Mouse (Mus musculus) embryonic facial prominence, embryonic 13.5 days (tissue): ENCODE results near the gene Gjb6. TPM values are rescaled to one million over a fixed set of nuclear protein-coding genes. Genes with fewer than 3 reads are reported as not detected.
A peak's percentile ranks its signal among the peaks of the same experiment; 100 is the strongest.

Source experiments
- ATAC-seq: fragments of 200-750 bp; cut with Nextera tagmentation; 2 replicates; pipeline ENCODE4 v1.8.0; 2017; ENCODE audit warnings: low read depth; ENCODE audit not compliant: insufficient number of reproducible peaks, insufficient read depth, low FRiP score, low TSS enrichment
- H3K27ac ChIP-seq: fragments of 300-500 bp; sonication (generic); 2 replicates; pipeline ENCODE4 v1.5.1; 2015; ENCODE audit warnings: moderate library complexity, mild to moderate bottlenecking, inconsistent platforms
- H3K27me3 ChIP-seq: fragments of 300-500 bp; sonication (generic); 2 replicates; pipeline ENCODE4 v1.6.1; 2015; ENCODE audit warnings: mild to moderate bottlenecking, inconsistent platforms
- H3K36me3 ChIP-seq: fragments of 300-500 bp; sonication (generic); 2 replicates; pipeline ENCODE4 v1.6.1; 2015; ENCODE audit warnings: mild to moderate bottlenecking, inconsistent platforms
- H3K4me1 ChIP-seq: fragments of 300-500 bp; sonication (generic); 2 replicates; pipeline ENCODE4 v1.6.1; 2015; ENCODE audit warnings: inconsistent platforms
- H3K4me2 ChIP-seq: fragments of 300-500 bp; sonication (generic); 2 replicates; pipeline ENCODE4 v1.6.1; 2015; ENCODE audit warnings: moderate library complexity, mild to moderate bottlenecking, inconsistent platforms
- H3K4me3 ChIP-seq: fragments of 300-500 bp; sonication (generic); 2 replicates; pipeline ENCODE4 v1.5.1; 2015; ENCODE audit warnings: mild to moderate bottlenecking, inconsistent platforms
- H3K9ac ChIP-seq: fragments of 300-500 bp; sonication (generic); 2 replicates; pipeline ENCODE4 v1.6.1; 2015; ENCODE audit warnings: mild to moderate bottlenecking, inconsistent platforms
- H3K9me3 ChIP-seq: fragments of 300-500 bp; sonication (generic); 2 replicates; pipeline ENCODE4 v1.6.1; 2016; ENCODE audit warnings: inconsistent platforms
- WGBS: fragments of 180-500 bp; shearing (Covaris S2); methylation state at CpG from one replicate; pipeline ENCODE4 v1.1.7; 2015; ENCODE audit warnings: mixed read lengths; 5-methylcytosine and 5-hydroxymethylcytosine counted together
- polyA plus RNA-seq: library from polyadenylated mRNA; unstranded; fragments of >200 nt; fragmentation: Nextera tagmentation; extraction: Ambion mirVana; gene quantifications from 2 replicates; pipeline ENCODE4 v1.2.1, GENCODE M21; 2015

Gjb6 gene
- 20.4 and 22.1 TPM in 2 replicates for polyA plus RNA-seq

GRCm38 (mm10) chr14:57133161-57133661, at the start of gene Gjb6:
Gene Gjb6 (minus strand): TSS chr14:57133611.
- Histone ChIP-seq H3K9me3 (no peaks in the 10 kb centered on the region), H3K4me2 (peak within 1 kb of the TSS; percentile 76), H3K27me3 (peaks cover 52% of the 10 kb centered on the region), H3K27ac (no peak within 1 kb of the TSS; the same call in 1 of the 2 replicates), H3K4me3 (peak within 1 kb of the TSS; percentile 44), H3K4me1 (peaks cover 11% of the 10 kb centered on the region), H3K9ac (peak within 1 kb of the TSS; percentile 64), H3K36me3 (no peaks in the 10 kb centered on the region)
- no peak for ATAC-seq
- under 1% methylated on average over 33 of the region's 33 CpGs for WGBS

GRCm38 (mm10) chr14:57165493-57165892, 32.1 kb upstream of the Gjb6 start:
- Histone ChIP-seq H3K27ac (no peak overlapping the region), H3K36me3 (no peaks in the 10 kb centered on the region), H3K9ac (no peak overlapping the region), H3K4me1 (0 out of 2 replicates have a peak, but pooled peaks cover 9% of the 10 kb centered on the region), H3K27me3 (no peaks in the 10 kb centered on the region), H3K4me2 (no peak overlapping the region), H3K4me3 (no peak overlapping the region), H3K9me3 (no peaks in the 10 kb centered on the region)
- WGBS: 85% methylated on average over 3 of the region's 3 CpGs
- ATAC-seq: no peak

GRCm38 (mm10) chr14:57161833-57162232, 28.4 kb upstream of the Gjb6 start:
- Histone ChIP-seq H3K36me3 (no peaks in the 10 kb centered on the region), H3K4me3 (no peak overlapping the region), H3K9me3 (no peaks in the 10 kb centered on the region), H3K27ac (no peak overlapping the region), H3K4me2 (no peak overlapping the region), H3K4me1 (0 out of 2 replicates have a peak, but pooled peaks cover 9% of the 10 kb centered on the region), H3K9ac (0 out of 2 replicates have a peak overlapping the region, but pooled peaks have one; percentile 3), H3K27me3 (no peaks in the 10 kb centered on the region)
- ATAC-seq: no peak
- 40% methylated on average over 2 of the region's 2 CpGs for WGBS

- Histone ChIP-seq H3K36me3 (no peaks in the 10 kb centered on the region), H3K4me1 (0 out of 2 replicates have a peak, but pooled peaks cover 9% of the 10 kb centered on the region), H3K27ac (no peak overlapping the region), H3K9me3 (no peaks in the 10 kb centered on the region), H3K4me2 (no peak overlapping the region), H3K27me3 (no peaks in the 10 kb centered on the region), H3K4me3 (no peak overlapping the region), H3K9ac (no peak overlapping the region)
- ATAC-seq: no peak
- 74% methylated on average over 4 of the region's 4 CpGs for WGBS
Observed at GRCm38 (mm10) chr14:57161201-57161600, 27.8 kb upstream of the Gjb6 start.

- H3K9ac ChIP-seq: no peak overlapping the region
- 50% methylated on average over 6 of the region's 6 CpGs for WGBS
- no peak overlapping the region for H3K4me2 ChIP-seq
- H3K9me3 ChIP-seq: no peaks in the 10 kb centered on the region
- 0 out of 2 replicates have a peak, but pooled peaks cover 7% of the 10 kb centered on the region for H3K4me1 ChIP-seq
- H3K27me3 ChIP-seq: no peaks in the 10 kb centered on the region
- H3K27ac ChIP-seq: no peak overlapping the region
- no peaks in the 10 kb centered on the region for H3K36me3 ChIP-seq
- no peak overlapping the region for H3K4me3 ChIP-seq
- ATAC-seq: no peak
Observed at GRCm38 (mm10) chr14:57154916-57155315, 21.5 kb upstream of the Gjb6 start.

- no peak for ATAC-seq
- Histone ChIP-seq H3K27ac (no peak overlapping the region), H3K4me3 (no peak overlapping the region), H3K27me3 (no peaks in the 10 kb centered on the region), H3K4me1 (no peaks in the 10 kb centered on the region), H3K9ac (0 out of 2 replicates have a peak overlapping the region, but pooled peaks have one; percentile 28), H3K4me2 (no peak overlapping the region), H3K9me3 (no peaks in the 10 kb centered on the region), H3K36me3 (no peaks in the 10 kb centered on the region)
- 48% methylated on average over 4 of the region's 4 CpGs for WGBS
Observed at GRCm38 (mm10) chr14:57145741-57146140, 12.3 kb upstream of the Gjb6 start.

- WGBS: 69% methylated on average over 8 of the region's 8 CpGs
- H3K36me3 ChIP-seq: no peaks in the 10 kb centered on the region
Observed at GRCm38 (mm10) chr14:57135265-57135664, 1.9 kb upstream of the Gjb6 start.

GRCm38 (mm10) chr14:57127383-57127782, 6.0 kb downstream of the Gjb6 start:
- WGBS: 65% methylated on average over 4 of the region's 4 CpGs
- no peak overlapping the region for H3K9ac ChIP-seq
- no peaks in the 10 kb centered on the region for H3K4me1 ChIP-seq
- no peak for ATAC-seq
- no peak overlapping the region for H3K4me3 ChIP-seq
- peaks cover 12% of the 10 kb centered on the region for H3K27me3 ChIP-seq
- no peak overlapping the region for H3K4me2 ChIP-seq
- H3K36me3 ChIP-seq: no peaks in the 10 kb centered on the region
- no peaks in the 10 kb centered on the region for H3K9me3 ChIP-seq
- H3K27ac ChIP-seq: no peak overlapping the region

More at GRCm38 (mm10) chr14:57135265-57135664, 1.9 kb upstream of the Gjb6 start:
- H3K9ac ChIP-seq: no peak overlapping the region
- H3K9me3 ChIP-seq: no peaks in the 10 kb centered on the region
- H3K27ac ChIP-seq: no peak overlapping the region
- H3K4me2 ChIP-seq: no peak overlapping the region
- no peak for ATAC-seq
- peaks cover 52% of the 10 kb centered on the region for H3K27me3 ChIP-seq
- peaks cover 11% of the 10 kb centered on the region for H3K4me1 ChIP-seq
- no peak overlapping the region for H3K4me3 ChIP-seq

GRCm38 (mm10) chr14:57122295-57122694, 11.1 kb downstream of the Gjb6 start:
- H3K4me3 ChIP-seq: no peak overlapping the region
- H3K27me3 ChIP-seq: no peaks in the 10 kb centered on the region
- no peaks in the 10 kb centered on the region for H3K36me3 ChIP-seq
- H3K4me1 ChIP-seq: no peaks in the 10 kb centered on the region
- ATAC-seq: no peak
- no peak overlapping the region for H3K4me2 ChIP-seq
- WGBS: 84% methylated on average over 7 of the region's 7 CpGs
- no peak overlapping the region for H3K27ac ChIP-seq
- no peak overlapping the region for H3K9ac ChIP-seq
- H3K9me3 ChIP-seq: no peaks in the 10 kb centered on the region

- Histone ChIP-seq H3K9ac (no peak within 1 kb of the TSS), H3K4me1 (peaks cover 10% of the 10 kb centered on the region), H3K4me2 (no peak within 1 kb of the TSS), H3K36me3 (no peaks in the 10 kb centered on the region), H3K4me3 (no peak within 1 kb of the TSS), H3K27me3 (peaks cover 3% of the 10 kb centered on the region; the same call in 1 of the 2 replicates), H3K9me3 (no peaks in the 10 kb centered on the region), H3K27ac (0 out of 2 replicates have a peak within 1 kb of the TSS, but pooled peaks have one; percentile 1)
- no peak for ATAC-seq
- 24% methylated on average over 13 of the region's 13 CpGs for WGBS
Observed at GRCm38 (mm10) chr14:57115823-57116544, 17.4 kb downstream of the Gjb6 start, which contains the start of gene Gm4491. Gene Gm4491 (minus strand): TSS chr14:57115883.

- no peak overlapping the region for H3K9ac ChIP-seq
- H3K4me1 ChIP-seq: peaks cover 20% of the 10 kb centered on the region
- H3K27ac ChIP-seq: no peak overlapping the region
- no peak overlapping the region for H3K4me2 ChIP-seq
- no peaks in the 10 kb centered on the region for H3K9me3 ChIP-seq
- no peak overlapping the region for H3K4me3 ChIP-seq
- peaks cover 47% of the 10 kb centered on the region for H3K27me3 ChIP-seq
- WGBS: 9% methylated on average over 4 of the region's 4 CpGs
- no peaks in the 10 kb centered on the region for H3K36me3 ChIP-seq
- no peak for ATAC-seq
Observed at GRCm38 (mm10) chr14:57109194-57109593, 24.2 kb downstream of the Gjb6 start.

GRCm38 (mm10) chr14:57107916-57108315, 25.5 kb downstream of the Gjb6 start:
- Histone ChIP-seq H3K4me2 (no peak overlapping the region), H3K9ac (no peak overlapping the region), H3K27ac (no peak overlapping the region), H3K4me3 (no peak overlapping the region), H3K9me3 (no peaks in the 10 kb centered on the region), H3K27me3 (peaks cover 56% of the 10 kb centered on the region), H3K36me3 (no peaks in the 10 kb centered on the region), H3K4me1 (peaks cover 22% of the 10 kb centered on the region)
- WGBS: 70% methylated on average over 5 of the region's 5 CpGs
- ATAC-seq: no peak
